Mouse (Mus musculus): ENCODE data around the gene Slc34a2.

DNA sequence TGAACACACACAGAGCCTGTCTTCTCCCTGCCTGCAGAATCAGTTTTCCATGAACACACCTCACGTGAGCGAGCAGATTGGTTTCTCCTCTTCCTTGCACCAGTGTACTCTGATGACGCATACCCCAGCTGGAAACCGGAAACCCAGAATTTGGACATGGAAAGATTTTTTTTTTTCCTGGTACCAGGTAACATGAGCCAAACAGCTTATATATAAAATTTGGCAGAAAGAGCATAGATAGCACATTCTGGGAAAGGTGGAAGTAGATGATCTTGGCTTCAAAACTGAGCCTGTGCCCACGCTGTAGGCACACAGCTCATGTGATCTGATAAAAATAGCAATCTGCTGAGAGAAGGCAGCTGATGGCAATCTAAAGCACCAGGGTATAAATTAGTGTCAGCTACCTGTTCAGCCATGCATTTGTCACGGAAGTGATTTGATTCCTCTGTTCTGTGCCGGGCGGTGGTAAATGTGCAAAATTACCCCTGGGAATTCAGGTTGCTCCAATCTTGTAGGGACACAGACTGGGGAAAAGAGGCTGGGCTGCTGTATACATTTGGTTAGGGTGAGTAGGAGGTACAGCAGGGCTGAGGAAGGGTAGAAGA is 35.2 kb upstream of the Slc34a2 start:
- TF ChIP-seq CTCF (IDR thresholded peaks at IDR 0.05; ENCODE audit: low read depth, low read length) = no peak
- TF ChIP-seq POLR2A (IDR thresholded peaks at IDR 0.05; ENCODE audit: borderline replicate concordance, low read depth, low read length) = no peak
